Mouse (Mus musculus): Measurements from ENCODE around the gene Mn1.

- TF ChIP-seq CTCF (IDR thresholded peaks at IDR 0.05; ENCODE audit: control insufficient read depth, insufficient read depth, insufficient replicate concordance, low read depth, low read length) (no peak), POLR2A (IDR thresholded peaks at IDR 0.05; ENCODE audit: control insufficient read depth, low read depth, low read length) (no peak)
Observed at GRCm38 (mm10) chr5:111454876-111455275, 37.7 kb downstream of the Mn1 start.

Measured in testis, adult 2 months (tissue).